Mouse (Mus musculus): ENCODE measurements at regions not wholly inside any gene's neighbourhood (a gene's known extent, or its start where the extent isn't known, plus 50 kb on each side); places are given as distances from the start of the nearest gene placed in this dataset.

DNA sequence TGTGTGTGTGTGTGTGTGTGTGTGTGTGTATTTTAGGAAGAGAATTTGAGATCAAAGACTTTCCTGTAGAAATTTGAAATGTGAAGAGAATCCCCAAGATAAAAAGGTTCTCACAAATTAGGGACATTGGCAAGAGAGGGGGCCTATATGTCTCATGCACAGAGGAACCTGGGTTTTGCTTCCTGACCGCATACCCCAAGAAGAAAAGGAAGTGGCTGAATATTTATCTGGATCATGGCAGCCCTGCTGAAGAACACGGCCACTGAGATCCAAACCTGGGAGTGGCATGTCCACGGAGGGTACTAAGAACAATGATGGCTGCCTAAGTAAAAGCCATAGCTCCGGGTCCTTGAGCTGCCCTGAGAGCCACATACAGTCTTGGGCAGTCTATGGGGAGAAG lies 178.3 kb downstream of the Rps29 start:
- H3K4me1 ChIP-seq (ENCODE audit: control insufficient read depth, insufficient read depth, low read length), result no peaks in the 10 kb centered on the region
- no peak overlapping the region for H3K4me3 ChIP-seq (ENCODE audit: insufficient read depth, low read depth, low read length)

GRCm38 (mm10) chr12:68980173-68980572 lies 178.8 kb downstream of the Rps29 start:
- no peak for DNase-seq
- no peak overlapping the region for H3K27ac ChIP-seq (ENCODE audit: insufficient read depth, low read depth, low read length)
- H3K4me1 ChIP-seq (ENCODE audit: control insufficient read depth, insufficient read depth, low read length), result no peaks in the 10 kb centered on the region
- H3K4me3 ChIP-seq (ENCODE audit: insufficient read depth, low read depth, low read length), result no peak overlapping the region
- no peaks in the 10 kb centered on the region for H3K27me3 ChIP-seq (replicated peaks; ENCODE audit: control insufficient read depth, insufficient read depth, low read length)
- WGBS, result 65% methylated on average over 4 of the region's 4 CpGs
- TF ChIP-seq CTCF (conservative IDR thresholded peaks at IDR 0.05; ENCODE audit: insufficient read depth, insufficient read length, low read depth, low read length), result no peak
- no peak for TF ChIP-seq POLR2A (IDR thresholded peaks at IDR 0.05; ENCODE audit: low read depth, low read length)
- no peaks in the 10 kb centered on the region for H3K36me3 ChIP-seq (ENCODE audit: control insufficient read depth, insufficient read depth, low read length)

More for the DNA sequence above, 178.3 kb downstream of the Rps29 start:
- Histone ChIP-seq H3K36me3 (ENCODE audit: control insufficient read depth, insufficient read depth, low read length) (no peaks in the 10 kb centered on the region), H3K27ac (ENCODE audit: insufficient read depth, low read depth, low read length) (no peak overlapping the region), H3K27me3 (replicated peaks; ENCODE audit: control insufficient read depth, insufficient read depth, low read length) (no peaks in the 10 kb centered on the region)
- 90% methylated on average over 4 of the region's 4 CpGs for WGBS
- no peak for TF ChIP-seq CTCF (conservative IDR thresholded peaks at IDR 0.05; ENCODE audit: insufficient read depth, insufficient read length, low read depth, low read length)
- no peak for TF ChIP-seq POLR2A (IDR thresholded peaks at IDR 0.05; ENCODE audit: low read depth, low read length)
- no peak for DNase-seq

DNA sequence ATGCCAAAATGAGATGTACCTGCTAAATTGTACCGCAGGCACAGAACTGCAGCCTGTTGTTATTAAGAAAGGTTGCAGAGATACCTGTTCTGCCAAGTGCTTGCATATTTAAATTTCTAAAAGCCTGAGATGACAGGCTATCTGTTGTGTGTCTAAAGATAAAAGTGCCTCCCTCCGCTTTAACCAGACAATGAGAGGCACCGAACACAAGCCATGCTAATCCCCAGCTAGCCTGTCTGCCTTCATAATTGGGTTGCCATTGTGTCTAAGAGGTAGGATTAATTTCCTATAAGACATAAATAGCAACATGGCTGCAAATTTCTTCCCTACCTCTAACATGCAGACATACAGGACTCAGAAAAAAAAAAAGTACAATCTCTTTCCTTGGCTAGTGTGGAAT lies 179.8 kb downstream of the Rps29 start:
- no peak for DNase-seq
- Histone ChIP-seq H3K27ac (ENCODE audit: insufficient read depth, low read depth, low read length) (no peak overlapping the region), H3K4me3 (ENCODE audit: insufficient read depth, low read depth, low read length) (no peak overlapping the region), H3K4me1 (ENCODE audit: control insufficient read depth, insufficient read depth, low read length) (no peaks in the 10 kb centered on the region), H3K36me3 (ENCODE audit: control insufficient read depth, insufficient read depth, low read length) (no peaks in the 10 kb centered on the region), H3K27me3 (replicated peaks; ENCODE audit: control insufficient read depth, insufficient read depth, low read length) (no peaks in the 10 kb centered on the region)
- TF ChIP-seq CTCF (conservative IDR thresholded peaks at IDR 0.05; ENCODE audit: insufficient read depth, insufficient read length, low read depth, low read length), result no peak
- TF ChIP-seq POLR2A (IDR thresholded peaks at IDR 0.05; ENCODE audit: low read depth, low read length), result no peak
- 96% methylated on average over 3 of the region's 3 CpGs for WGBS

DNA sequence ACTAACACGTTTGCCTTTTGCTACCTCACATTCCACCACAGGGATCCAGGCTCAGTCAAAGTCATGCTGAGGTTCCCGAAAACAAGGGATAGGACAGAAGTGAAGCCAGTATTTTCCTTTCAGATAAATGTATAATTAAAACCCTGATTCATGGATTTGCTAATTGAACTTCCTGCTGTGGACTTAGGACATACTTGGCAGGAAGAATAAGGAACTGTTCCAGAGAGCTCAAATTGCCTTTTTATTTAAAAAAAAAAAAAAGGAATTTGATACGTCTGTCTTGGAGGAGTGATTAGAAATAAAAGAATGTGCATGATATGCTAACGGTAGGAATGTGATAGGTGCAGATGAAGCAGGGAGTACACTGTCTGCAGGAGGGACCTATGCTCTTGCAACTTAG lies 181.7 kb downstream of the Rps29 start:
- Histone ChIP-seq H3K36me3 (ENCODE audit: control insufficient read depth, insufficient read depth, low read length) (no peaks in the 10 kb centered on the region), H3K27me3 (replicated peaks; ENCODE audit: control insufficient read depth, insufficient read depth, low read length) (no peaks in the 10 kb centered on the region), H3K27ac (ENCODE audit: insufficient read depth, low read depth, low read length) (no peak overlapping the region), H3K4me3 (ENCODE audit: insufficient read depth, low read depth, low read length) (no peak overlapping the region), H3K4me1 (ENCODE audit: control insufficient read depth, insufficient read depth, low read length) (no peaks in the 10 kb centered on the region)
- no peak for DNase-seq
- no peak for TF ChIP-seq POLR2A (IDR thresholded peaks at IDR 0.05; ENCODE audit: low read depth, low read length)
- no peak for TF ChIP-seq CTCF (conservative IDR thresholded peaks at IDR 0.05; ENCODE audit: insufficient read depth, insufficient read length, low read depth, low read length)
- 28% methylated on average over 4 of the region's 4 CpGs for WGBS

DNA sequence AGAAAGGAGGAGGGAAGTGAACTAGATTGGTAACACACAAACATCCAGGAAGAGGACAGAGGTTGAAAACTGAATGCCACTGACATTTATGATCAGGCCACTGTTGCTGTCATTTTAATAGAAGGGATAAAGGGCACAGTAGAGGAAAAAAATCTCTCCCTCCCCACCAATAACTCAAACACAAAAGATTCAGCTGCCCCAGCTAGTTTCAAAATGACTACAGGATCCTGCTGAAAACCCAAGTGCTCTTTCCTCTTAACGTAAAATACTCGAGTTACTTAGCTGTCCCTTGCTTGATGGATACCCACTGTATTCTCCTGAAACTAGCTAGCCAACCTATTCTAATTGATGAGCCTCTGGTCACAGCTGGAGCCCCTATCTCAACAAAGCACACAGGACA lies 211.7 kb downstream of the Rps29 start:
- Histone ChIP-seq H3K27me3 (replicated peaks; ENCODE audit: control insufficient read depth, insufficient read depth, low read length) (no peaks in the 10 kb centered on the region), H3K4me1 (ENCODE audit: control insufficient read depth, insufficient read depth, low read length) (no peaks in the 10 kb centered on the region), H3K27ac (ENCODE audit: insufficient read depth, low read depth, low read length) (no peak overlapping the region), H3K4me3 (ENCODE audit: insufficient read depth, low read depth, low read length) (no peak overlapping the region), H3K36me3 (ENCODE audit: control insufficient read depth, insufficient read depth, low read length) (no peaks in the 10 kb centered on the region)
- no peak for TF ChIP-seq POLR2A (IDR thresholded peaks at IDR 0.05; ENCODE audit: low read depth, low read length)
- TF ChIP-seq CTCF (conservative IDR thresholded peaks at IDR 0.05; ENCODE audit: insufficient read depth, insufficient read length, low read depth, low read length), result no peak
- DNase-seq, result no peak
- WGBS, result 45% methylated on average over 2 of the region's 2 CpGs

GRCm38 (mm10) chr12:68910590-68910989 lies 248.4 kb downstream of the Rps29 start:
- Histone ChIP-seq H3K36me3 (ENCODE audit: control insufficient read depth, insufficient read depth, low read length) (no peaks in the 10 kb centered on the region), H3K4me1 (ENCODE audit: control insufficient read depth, insufficient read depth, low read length) (no peaks in the 10 kb centered on the region), H3K4me3 (ENCODE audit: insufficient read depth, low read depth, low read length) (no peak overlapping the region; the same call in 1 of the 2 replicates), H3K27me3 (replicated peaks; ENCODE audit: control insufficient read depth, insufficient read depth, low read length) (no peaks in the 10 kb centered on the region), H3K27ac (ENCODE audit: insufficient read depth, low read depth, low read length) (no peak overlapping the region)
- peak; percentile 15 for DNase-seq
- WGBS, result 28% methylated on average over 6 of the region's 6 CpGs
- TF ChIP-seq CTCF (conservative IDR thresholded peaks at IDR 0.05; ENCODE audit: insufficient read depth, insufficient read length, low read depth, low read length) (no peak), POLR2A (IDR thresholded peaks at IDR 0.05; ENCODE audit: low read depth, low read length) (no peak)

GRCm38 (mm10) chr12:68904770-68905169 lies 254.2 kb downstream of the Rps29 start:
- no peaks in the 10 kb centered on the region for H3K27me3 ChIP-seq (replicated peaks; ENCODE audit: control insufficient read depth, insufficient read depth, low read length)
- no peak overlapping the region for H3K27ac ChIP-seq (ENCODE audit: insufficient read depth, low read depth, low read length)
- no peaks in the 10 kb centered on the region for H3K4me1 ChIP-seq (ENCODE audit: control insufficient read depth, insufficient read depth, low read length)
- H3K4me3 ChIP-seq (ENCODE audit: insufficient read depth, low read depth, low read length), result no peak overlapping the region
- no peak for TF ChIP-seq CTCF (conservative IDR thresholded peaks at IDR 0.05; ENCODE audit: insufficient read depth, insufficient read length, low read depth, low read length)
- no peaks in the 10 kb centered on the region for H3K36me3 ChIP-seq (ENCODE audit: control insufficient read depth, insufficient read depth, low read length)
- WGBS, result 100% methylated on average over 1 of the region's 1 CpGs
- no peak for DNase-seq

- H3K27me3 ChIP-seq (replicated peaks; ENCODE audit: control insufficient read depth, insufficient read depth, low read length), result no peaks in the 10 kb centered on the region
- WGBS, result 67% methylated on average over 3 of the region's 3 CpGs
- no peaks in the 10 kb centered on the region for H3K4me1 ChIP-seq (ENCODE audit: control insufficient read depth, insufficient read depth, low read length)
- H3K4me3 ChIP-seq (ENCODE audit: insufficient read depth, low read depth, low read length), result no peak overlapping the region
- H3K36me3 ChIP-seq (ENCODE audit: control insufficient read depth, insufficient read depth, low read length), result no peaks in the 10 kb centered on the region
- no peak for TF ChIP-seq POLR2A (IDR thresholded peaks at IDR 0.05; ENCODE audit: low read depth, low read length)
- TF ChIP-seq CTCF (conservative IDR thresholded peaks at IDR 0.05; ENCODE audit: insufficient read depth, insufficient read length, low read depth, low read length), result no peak
- DNase-seq, result no peak
- no peak overlapping the region for H3K27ac ChIP-seq (ENCODE audit: insufficient read depth, low read depth, low read length)
Measured at GRCm38 (mm10) chr12:68889141-68889540, 269.8 kb downstream of the Rps29 start.

Data from kidney, adult 2 months (tissue).